Mouse (Mus musculus): ENCODE measurements around the gene Gm10382.
"Not testable (repeated sequence)": the region's sequence is repeated elsewhere in the genome, so short reads cannot be mapped to it uniquely, and the experiment has no call there.

Gm10382 gene

GRCm38 (mm10) chr5:125368568-125368967 is 20.6 kb upstream of the Gm10382 start:
- in situ Hi-C loops (cut with MboI, MseI) = no loop called here

DNA sequence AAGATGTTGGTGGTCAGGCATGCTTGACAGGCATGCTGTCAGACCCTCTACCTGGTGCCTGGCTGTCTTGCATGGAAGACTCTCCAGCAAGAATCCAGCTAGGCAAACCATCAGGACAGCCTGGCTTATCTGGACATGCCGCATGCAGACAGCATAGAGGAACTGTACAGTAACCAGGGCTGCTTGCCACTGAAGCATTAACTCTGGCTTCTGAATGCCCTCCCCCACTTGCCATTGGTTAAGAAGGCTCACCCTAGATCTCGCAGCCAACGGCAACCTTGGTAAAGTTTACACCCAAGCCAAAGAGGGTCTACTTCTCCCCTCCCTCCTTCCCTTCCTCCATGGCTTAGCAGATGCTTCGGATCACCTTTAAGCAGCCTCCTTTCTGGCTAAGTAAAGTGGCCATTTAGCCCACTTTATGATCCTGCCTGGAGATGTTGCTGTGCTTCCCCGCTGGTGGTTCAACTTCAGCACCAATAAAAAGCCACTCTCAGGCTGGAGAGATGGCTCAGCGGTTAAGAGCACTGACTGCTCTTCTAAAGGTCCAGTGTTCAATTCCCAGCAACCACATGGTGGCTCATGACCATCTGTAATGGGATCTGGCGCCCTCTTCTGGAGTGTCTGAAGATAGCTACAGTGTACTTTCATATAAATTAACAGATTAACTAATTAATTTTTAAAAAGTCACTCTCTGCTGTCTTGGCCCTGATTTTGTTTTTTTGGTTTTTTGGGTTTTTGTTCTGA is 18.0 kb upstream of the Gm10382 start:
- in situ Hi-C loops (cut with MboI, MseI) = no loop called here

- in situ Hi-C loops (cut with MboI, MseI) = no loop called here
These were observed 17.1 kb upstream of the Gm10382 start for GRCm38 (mm10) chr5:125372027-125372426.

DNA sequence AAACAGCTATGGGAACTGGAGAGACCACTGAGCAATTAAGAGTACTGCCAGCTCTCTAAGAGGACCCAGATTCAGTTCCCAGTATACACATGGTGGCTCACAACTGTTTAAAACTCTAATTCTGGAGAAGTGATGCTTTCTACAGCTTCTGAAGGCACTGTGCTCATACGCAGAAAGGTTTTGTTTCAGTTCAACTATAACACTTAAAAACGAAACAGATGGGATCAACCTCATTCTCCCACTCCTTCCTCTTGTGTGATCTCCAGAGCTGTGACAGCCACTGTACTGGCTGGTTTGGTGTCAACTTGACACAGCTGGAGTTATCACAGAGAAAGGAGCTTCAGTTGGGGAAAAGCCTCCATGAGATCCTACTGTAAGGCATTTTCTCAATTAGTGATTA is 13.3 kb upstream of the Gm10382 start:
- in situ Hi-C loops (cut with MboI, MseI) = no loop called here

GRCm38 (mm10) chr5:125377214-125377613 is 11.9 kb upstream of the Gm10382 start:
- in situ Hi-C loops (cut with MboI, MseI) = no loop called here

GRCm38 (mm10) chr5:125378919-125379318 is 10.2 kb upstream of the Gm10382 start:
- in situ Hi-C loops (cut with MboI, MseI) = no loop called here

GRCm38 (mm10) chr5:125381954-125382672 is 7.0 kb upstream of the Gm10382 start:
- in situ Hi-C loops (cut with MboI, MseI) = no loop called here

- in situ Hi-C loops (cut with MboI, MseI) = no loop called here
These were observed 6.2 kb upstream of the Gm10382 start for GRCm38 (mm10) chr5:125382673-125383558.

DNA sequence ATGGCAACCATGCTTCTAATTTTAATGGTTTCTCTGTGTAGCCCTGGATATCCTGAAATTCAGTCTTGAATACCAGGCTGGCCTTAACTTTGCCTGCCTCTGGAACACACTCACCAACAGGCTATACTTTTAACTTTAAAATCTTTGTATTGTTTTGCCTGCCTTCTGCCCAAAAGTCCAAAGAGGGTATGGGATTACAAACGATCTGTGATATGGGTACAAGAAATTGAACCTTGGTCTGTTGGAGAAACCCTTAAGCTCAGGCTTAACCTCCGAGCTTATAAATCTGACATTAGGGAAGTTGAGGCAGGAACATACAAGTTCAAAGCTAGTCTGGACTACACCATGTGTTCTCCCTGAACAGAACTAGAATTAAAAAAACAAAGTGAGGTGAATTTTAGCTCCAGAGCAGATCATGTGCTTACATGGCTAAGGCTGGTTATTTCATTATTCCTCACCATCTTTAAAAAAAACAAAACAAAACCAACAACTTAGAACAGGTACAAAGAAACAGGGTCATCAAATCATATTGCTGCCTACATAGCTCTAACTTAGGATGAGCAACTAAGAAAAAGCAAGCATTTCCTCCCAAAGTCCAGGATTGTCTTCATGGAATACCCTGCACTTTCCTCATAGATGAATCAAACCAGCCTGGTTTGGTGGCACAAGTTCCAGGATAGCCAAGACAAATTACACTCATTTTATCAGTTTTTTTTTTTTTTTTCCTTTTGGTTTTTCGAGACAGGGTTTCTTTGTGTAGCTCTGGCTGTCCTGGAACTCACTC is 5.3 kb upstream of the Gm10382 start:
- in situ Hi-C loops (cut with MboI, MseI) = no loop called here

DNA sequence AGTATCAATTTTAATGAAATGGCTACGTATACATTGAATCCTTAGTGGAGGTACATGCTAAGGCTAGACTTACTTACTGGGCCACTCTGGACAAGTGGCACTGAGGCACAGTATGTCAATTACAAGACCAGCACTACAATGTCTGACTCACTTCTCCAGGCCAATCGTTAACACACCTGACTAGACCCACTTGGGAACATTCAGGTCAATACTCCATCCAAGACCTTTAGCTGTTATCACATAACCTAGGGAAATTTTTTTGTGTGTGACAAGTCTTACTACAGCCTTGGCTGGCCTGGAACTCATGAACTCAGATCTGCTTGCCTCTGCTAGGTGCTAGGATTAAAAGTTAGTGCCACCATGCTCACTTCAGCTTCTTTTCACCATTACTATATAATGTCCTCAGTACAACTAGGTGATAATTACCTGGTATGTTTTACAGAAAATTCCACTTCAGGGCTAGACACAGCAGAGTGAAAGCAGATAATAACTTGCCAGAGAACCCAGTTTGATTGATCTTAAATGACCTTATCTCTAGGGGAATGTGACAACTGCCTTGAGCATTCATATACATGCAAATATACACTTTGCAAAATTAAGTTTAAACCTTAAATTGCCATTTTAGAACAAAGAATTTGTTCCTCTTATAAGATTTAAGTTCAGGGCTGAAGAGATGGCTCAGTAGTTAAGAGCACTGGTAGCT is 4.5 kb upstream of the Gm10382 start:
- in situ Hi-C loops (cut with MboI, MseI) = no loop called here

- in situ Hi-C loops (cut with MboI, MseI) = no loop called here
These were observed 3.7 kb upstream of the Gm10382 start for GRCm38 (mm10) chr5:125385215-125385940.

GRCm38 (mm10) chr5:125387295-125387694 is 1.8 kb upstream of the Gm10382 start:
- in situ Hi-C loops (cut with MboI, MseI) = not testable (repeated sequence)

DNA sequence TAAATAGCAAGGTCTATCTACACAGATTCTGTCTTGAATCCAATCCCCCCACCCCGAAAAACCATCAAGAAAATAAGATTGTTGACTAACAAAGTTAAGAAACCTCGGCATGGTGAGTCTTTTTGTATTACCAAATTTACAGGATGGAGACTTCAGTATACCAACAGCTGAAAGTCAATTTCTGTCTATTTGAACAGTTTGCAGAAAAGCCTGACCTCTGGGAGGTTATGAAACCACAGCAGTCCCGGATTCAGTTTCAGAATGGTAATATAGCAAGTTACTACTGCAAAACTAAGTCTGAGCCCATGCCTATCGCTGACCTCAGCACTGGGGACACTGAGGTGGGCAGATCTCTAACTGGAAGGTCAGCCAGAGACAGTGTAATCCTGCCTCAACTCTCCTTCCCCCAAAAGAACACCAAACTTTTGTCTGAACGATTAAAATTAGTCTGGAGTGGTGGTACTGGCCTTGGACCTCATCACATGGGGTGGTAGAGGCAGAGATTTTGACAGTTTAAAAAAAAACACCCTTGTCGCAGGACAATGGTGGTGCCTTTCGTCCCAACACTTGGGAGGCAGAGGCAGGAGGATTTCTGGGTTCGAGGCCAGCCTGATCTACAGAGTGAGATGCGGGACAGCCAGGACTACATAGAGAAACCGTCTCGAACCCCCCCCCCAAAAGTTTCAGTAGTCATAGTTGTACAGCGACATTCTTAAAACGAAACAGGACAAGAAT is 597 bp upstream of the Gm10382 start:
- in situ Hi-C loops (cut with MboI, MseI) = no loop called here

- in situ Hi-C loops (cut with MboI, MseI) = no loop called here
These were observed 688 bp downstream of the Gm10382 start, which contains the start of gene Ubc for GRCm38 (mm10) chr5:125389579-125390441. TSS of gene Ubc (minus strand) at chr5:125390202.

DNA sequence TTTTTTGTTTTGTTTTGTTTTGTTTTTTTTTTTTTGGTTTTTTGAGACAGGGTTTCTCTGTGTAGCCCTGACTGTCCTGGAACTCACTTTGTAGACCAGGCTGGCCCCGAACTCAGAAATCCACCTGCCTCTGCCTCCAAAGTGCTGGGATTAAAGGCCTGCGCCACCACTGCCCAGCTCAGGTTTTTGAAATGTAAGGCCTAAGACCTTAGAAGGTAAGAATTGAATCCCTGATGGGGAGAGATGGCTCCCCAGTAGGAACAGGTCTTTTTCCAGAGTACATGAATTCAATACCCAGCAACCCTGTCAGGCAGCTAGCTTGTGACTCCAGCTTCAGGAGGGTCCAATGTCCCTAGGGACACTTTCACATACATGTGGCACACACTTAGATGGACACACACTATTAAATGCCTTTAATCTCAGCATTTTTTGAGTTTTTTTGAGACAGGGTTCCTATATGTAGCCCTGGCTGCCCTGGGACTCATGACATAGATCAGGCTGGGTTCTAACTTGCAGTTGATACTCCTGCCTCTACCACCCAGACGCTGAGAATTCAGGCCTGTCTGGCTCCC is 1.9 kb downstream of the Gm10382 start:
- in situ Hi-C loops (cut with MboI, MseI) = no loop called here

- in situ Hi-C loops (cut with MboI, MseI) = no loop called here
These were observed 2.5 kb downstream of the Gm10382 start for GRCm38 (mm10) chr5:125391609-125392008.

- in situ Hi-C loops (cut with MboI, MseI) = not testable (repeated sequence)
These were observed 3.1 kb downstream of the Gm10382 start for GRCm38 (mm10) chr5:125392176-125392575.

GRCm38 (mm10) chr5:125392618-125392976 is 3.5 kb downstream of the Gm10382 start:
- in situ Hi-C loops (cut with MboI, MseI) = no loop called here
